Mouse (Mus musculus): ENCODE results near the gene Hist1h2ae.
"Not testable (repeated sequence)": the region's sequence is repeated elsewhere in the genome, so short reads cannot be mapped to it uniquely, and the experiment has no call there.

Hist1h2ae gene

DNA sequence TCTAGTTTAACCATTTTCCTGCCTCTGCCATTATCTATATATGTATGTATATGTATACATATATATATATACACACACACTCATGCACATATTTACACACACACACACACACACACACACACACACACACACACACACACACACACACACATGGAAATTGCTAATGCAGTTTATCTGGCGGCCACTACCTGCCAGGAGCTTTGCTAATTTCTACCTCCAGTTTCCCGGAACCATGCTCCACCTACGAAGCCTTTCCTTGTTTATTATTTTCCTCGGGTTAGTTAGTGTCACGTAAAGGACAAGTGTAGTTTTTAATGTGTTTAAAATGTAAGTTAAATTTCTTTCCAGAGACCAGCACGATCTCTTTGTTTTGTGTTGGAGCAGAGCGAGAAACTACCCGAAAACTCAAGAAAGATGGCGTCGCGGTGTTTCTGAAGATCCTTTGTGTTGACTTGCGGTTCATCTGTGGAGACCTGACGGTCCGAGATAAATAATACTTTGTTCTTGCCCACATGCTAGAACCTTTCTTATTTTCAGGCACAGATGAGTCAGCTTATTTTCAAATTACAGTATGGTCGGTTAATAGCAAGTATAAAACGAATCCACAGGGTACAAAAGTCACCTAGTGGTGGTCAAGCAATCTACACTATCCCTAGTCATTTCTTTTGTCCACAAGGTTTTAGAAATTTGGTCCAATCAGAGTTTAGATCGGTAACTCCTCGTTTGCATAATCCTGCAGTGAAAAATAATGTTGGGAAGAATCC, 8.1 kb downstream of the Hist1h2ae start:
- no peak for DNase-seq (ENCODE audit: low spot score in 2 of 2)

DNA sequence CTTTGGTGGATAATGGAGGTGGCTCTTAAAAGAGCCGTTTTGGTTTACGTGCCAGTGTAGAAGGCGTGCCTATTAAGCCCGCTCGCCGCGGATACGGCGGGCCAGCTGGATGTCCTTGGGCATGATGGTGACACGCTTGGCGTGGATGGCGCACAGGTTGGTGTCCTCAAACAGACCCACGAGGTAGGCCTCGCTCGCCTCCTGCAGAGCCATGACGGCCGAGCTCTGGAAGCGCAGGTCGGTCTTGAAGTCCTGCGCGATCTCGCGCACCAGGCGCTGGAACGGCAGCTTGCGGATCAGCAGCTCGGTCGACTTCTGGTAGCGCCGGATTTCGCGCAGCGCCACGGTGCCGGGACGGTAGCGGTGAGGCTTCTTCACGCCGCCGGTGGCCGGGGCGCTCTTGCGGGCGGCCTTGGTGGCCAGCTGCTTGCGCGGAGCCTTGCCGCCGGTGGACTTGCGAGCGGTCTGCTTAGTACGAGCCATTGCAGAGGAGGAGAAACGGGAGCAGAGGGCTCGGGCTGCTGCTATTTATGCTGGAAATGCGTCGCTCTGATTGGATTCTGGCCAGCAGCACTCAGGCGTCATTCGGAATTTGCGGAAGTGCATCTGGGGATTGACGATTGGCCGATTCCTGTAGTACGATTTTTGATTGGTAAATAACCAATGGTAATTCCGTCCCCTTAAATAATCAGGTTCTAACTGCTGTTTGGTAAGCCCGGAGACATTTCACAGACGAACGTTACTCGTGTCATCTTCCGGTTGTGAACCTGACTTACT, 8.9 kb downstream of the Hist1h2ae start, which contains the start of gene Hist1h3e:
TSS of gene Hist1h3e (minus strand) at position 487 of the 777 bp plus-strand sequence.
- DNase-seq (ENCODE audit: low spot score in 2 of 2): peak; percentile 83 to 94

DNA sequence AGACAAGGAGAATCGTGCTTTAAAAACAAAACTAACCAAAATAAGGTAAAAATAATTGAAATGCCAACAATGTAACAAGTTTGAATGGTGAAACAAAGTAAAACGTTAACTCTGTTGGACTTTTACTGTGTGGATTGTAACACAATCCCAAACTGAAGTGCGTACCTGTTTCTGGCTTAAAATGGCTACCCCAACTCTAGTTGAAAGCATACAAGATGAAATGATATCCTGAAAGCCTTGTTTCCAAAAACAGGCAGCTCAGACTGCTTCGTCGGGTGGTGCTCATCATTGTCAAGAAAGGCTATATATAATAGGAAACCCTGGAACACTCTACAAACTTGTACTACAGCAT, 9.5 kb downstream of the Hist1h2ae start:
- DNase-seq (ENCODE audit: low spot score in 2 of 2): not testable (repeated sequence)

DNA sequence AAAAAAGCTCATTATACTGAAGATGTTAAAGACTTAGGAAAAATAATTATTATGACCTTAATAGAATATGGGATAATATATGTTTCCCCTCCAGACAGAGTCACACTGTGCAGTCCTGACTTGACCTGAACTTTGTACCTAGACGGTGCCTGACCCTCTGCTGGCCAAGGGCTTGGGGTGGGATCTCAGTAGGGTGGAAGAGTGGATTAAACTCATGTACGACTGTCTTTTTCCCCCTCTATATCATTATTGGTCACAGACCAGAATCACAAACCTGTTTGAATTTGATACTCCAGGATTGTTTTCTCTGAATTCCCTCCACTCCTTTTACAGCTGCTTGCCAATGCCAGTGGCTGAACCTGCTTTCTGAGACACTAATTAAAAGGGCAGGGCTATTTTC, 10.3 kb downstream of the Hist1h2ae start:
- DNase-seq (ENCODE audit: low spot score in 2 of 2): not testable (repeated sequence)

DNA sequence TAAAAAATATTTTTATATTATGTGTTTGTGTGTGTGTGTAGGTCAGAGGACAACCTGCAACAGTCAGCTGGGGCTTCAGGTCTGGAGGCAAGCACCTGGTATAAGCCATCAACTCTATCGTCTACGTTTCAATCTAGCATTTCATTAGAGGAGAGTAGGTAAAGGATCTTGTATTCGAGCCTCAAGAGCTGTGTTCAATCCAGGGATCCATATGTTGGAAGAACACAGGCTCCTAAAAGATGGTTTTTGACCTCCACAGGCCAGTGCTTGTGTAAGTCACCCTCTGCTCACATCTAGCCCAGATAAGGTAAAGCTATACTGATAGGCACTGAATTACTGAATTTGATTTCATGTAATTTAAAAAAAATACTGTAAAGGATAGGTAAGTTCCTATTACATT, 14.1 kb downstream of the Hist1h2ae start:
- no peak for DNase-seq (ENCODE audit: low spot score in 2 of 2)

DNA sequence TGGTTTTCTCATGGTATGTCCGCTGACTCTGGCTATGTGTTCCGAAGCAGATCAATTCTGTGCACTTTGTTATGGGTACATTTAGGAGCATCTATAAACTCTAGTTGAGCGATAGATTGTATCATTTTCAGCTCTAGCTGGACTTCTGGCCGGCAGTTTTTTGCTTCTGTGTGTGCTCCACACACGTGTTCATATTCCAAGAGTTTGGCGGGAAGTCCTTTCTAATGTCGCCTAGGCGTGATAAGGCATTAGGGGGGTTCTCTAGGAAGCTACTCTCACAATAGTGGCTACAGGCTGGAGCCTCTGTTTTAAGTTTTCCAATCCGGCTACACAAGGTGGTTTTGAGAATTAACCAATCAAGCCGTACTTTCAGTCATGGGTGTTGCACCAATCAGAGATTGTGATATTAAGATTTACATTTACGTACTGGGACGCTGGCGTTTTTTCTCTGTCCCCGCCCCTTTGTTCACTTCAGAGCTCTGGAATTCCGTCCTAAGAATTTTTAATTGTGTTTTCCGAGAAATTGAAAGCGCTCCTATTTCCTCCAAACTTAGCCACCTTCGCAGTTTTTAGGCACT, 15.1 kb downstream of the Hist1h2ae start:
- peak; percentile 21 to 41 for DNase-seq (ENCODE audit: low spot score in 2 of 2)

DNA sequence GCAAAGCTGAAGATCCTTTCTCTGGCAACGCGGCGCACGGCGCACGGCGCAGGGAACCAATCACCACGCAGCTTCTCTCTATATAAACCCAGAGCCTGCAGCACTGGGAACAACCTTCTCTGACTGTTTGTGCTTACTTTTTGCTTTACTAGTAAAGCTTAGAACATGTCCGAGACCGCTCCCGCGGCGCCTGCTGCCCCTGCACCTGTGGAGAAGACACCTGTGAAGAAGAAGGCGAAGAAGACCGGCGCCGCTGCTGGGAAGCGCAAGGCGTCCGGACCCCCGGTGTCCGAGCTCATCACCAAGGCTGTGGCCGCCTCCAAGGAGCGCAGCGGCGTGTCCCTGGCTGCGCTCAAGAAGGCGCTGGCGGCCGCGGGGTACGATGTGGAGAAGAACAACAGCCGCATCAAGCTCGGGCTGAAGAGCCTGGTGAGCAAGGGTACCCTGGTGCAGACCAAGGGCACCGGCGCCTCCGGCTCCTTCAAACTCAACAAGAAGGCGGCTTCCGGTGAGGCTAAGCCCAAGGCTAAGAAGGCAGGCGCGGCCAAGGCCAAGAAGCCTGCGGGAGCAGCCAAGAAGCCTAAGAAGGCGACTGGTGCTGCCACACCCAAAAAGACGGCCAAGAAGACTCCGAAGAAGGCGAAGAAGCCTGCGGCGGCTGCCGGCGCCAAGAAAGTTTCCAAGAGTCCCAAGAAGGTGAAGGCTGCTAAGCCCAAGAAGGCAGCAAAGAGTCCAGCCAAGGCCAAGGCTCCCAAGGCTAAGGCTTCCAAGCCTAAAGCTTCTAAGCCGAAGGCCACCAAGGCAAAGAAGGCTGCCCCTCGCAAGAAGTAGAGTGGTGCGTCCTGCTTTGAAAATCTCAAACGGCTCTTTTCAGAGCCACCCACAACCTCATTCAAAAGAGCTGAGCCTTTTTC, 15.8 kb downstream of the Hist1h2ae start:
- DNase-seq (ENCODE audit: low spot score in 2 of 2): peak; percentile 35 to 69

DNA sequence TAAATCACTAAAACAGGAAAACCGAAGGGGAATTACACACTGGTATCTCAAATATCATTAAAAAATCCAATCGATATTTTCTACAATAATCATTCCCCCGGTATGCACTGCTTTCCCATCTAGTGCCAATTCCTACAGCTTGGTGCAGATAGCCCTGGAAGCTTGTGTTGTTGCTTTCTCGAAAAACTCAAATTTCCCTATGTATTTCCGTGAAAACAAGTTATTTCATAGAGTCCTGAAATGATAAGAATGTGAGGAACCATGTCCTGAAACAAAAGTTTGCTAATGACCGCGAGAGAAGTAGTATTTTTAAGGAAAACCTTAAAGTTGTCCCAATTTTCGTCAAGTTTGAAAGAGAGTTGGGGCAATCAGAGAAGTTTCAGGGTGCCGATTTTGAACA, 16.6 kb downstream of the Hist1h2ae start:
- no peak for DNase-seq (ENCODE audit: low spot score in 2 of 2)

DNA sequence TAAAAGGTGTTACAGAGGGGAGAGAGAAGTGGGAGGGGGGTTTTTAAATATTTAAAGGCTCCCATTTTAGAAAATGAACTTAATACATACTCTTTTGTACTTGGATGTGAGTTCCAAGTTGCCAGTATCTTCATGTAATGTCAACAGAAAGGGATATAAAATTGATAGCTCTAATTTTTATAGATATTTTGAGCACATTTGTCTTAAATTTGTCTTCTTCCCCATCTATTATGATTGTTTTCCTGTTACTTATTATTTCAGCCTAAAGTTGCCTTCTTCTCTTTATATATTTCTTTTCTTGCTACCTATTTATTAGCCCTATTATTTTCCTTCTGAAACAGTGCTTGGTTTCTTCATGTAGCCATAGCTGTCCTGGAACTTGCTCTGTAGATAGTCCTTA, 18.1 kb downstream of the Hist1h2ae start, which contains the start of gene Hist1h1d:
TSS of gene Hist1h1d (plus strand) at position 301 of the 400 bp plus-strand sequence.
- no peak for DNase-seq (ENCODE audit: low spot score in 2 of 2)

DNA sequence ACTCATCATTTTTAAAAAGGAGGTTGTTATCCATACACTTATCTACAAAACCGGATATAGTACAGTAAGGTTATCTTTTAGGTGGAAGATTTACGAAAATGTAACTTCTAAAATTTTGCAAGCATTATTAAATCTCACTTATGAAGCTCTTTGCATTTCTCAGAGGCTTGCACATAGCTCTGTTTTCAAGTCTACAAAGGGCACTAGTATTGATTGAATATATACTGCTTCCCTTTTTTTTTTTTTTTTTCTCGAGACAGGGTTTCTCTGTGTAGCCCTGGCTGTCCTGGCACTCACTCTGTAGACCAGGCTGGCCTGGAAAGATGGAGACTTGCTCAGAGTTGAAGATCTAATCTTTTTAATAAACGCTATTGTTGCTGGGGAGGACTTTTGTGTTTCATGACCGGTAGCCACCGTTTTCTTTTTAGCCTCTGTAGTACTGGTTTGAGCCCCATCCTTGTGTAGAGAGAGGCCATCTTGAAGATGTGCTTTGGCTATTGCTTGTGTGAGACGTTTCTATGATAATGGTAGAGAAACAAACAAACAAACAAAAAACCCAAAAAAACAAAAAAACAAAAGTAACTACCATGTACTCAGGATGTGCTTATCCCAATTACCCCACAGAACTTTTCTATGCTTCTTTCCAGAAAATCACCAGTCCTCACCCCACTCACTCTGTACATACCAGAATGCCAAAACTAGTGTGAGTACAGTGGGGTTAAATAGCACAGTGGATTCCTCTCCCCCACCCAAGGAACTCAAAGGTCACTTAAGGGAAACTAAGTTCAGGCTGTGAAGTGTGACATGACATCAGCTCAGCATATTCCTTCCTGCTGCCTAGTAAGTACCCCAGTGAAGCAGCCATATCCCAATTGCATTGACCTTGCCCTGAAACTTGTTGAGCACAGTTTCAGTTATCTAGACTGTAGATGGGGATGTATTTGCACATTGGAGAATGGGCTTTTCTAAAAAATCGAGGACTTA, 18.8 kb downstream of the Hist1h2ae start:
- DNase-seq (ENCODE audit: low spot score in 2 of 2): no peak

DNA sequence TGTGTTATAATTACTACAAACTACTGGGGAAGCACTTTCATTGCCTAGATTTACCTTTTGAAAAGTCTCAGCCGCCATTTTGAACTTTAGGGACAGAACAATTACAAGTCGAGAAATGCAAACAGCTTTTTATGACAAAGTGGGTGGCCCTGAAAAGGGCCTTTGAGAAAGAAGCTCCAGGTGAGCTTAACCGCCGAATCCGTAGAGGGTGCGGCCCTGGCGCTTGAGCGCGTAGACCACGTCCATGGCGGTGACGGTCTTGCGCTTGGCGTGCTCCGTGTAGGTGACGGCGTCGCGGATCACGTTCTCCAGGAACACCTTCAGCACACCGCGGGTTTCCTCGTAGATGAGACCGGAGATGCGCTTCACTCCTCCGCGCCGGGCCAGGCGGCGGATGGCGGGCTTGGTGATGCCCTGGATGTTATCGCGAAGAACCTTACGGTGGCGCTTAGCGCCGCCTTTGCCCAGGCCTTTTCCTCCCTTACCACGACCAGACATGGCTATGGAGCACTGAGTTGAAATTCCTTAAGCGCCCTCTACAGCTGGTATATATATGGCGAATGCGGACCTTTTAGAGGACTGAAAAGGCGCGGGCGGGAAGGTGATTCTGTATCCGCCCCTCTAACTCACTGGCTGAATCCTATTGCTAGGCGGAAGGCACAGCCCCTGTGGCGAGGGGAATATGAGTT, 19.7 kb downstream of the Hist1h2ae start, which contains the start of gene Hist1h4f:
TSS of gene Hist1h4f (minus strand) at position 503 of the 689 bp plus-strand sequence.
- peak; percentile 65 to 88 for DNase-seq (ENCODE audit: low spot score in 2 of 2)

DNA sequence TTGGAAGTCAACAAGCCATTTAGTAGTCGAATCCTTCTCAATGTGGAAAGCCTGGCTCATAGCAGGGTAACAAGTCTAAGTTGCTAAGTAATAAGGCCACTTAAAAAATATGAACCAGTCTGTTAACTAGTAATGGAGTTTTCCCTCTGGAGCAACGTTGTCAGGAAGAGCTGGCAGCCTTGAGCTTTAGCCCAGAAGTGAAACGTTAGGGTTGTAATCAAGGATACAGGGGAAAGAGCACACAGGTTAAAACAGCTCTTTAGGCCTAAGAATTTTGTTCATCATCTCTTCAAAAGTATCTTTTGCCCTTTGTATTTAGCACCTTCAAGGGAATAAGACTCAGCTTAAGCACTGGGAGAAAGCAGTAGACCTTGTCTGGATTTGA, 20.3 kb downstream of the Hist1h2ae start:
- DNase-seq (ENCODE audit: low spot score in 2 of 2): no peak

DNA sequence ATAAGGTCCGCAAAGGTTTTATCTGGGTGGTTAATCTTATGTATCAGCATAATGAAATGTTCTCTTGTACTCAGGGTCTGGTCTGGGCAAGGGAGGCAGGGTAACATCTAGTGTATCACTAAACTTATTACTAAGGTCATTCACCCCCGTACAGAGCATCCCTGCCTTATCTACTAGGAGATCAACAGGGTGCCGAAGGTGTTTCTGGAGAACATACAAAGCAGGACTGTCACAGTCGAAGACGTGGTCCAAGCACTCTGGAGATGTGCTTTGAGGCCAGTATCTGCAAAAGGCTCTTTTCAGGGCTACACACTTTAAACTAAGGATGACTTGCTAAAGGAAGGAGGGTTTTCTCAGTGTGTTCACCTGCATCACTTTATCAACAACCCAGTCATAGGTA, 24.3 kb downstream of the Hist1h2ae start:
- no peak for DNase-seq (ENCODE audit: low spot score in 2 of 2)

DNA sequence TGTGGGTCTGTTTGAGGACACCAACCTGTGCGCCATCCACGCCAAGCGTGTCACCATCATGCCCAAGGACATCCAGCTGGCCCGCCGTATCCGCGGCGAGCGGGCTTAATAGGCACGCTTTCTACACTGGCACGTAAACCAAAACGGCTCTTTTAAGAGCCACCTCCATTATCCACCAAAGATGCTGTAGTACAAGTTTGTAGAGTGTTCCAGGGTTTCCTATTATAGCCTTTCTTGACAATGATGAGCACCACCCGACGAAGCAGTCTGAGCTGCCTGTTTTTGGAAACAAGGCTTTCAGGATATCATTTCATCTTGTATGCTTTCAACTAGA, 26.3 kb downstream of the Hist1h2ae start:
- not testable (repeated sequence) for DNase-seq (ENCODE audit: low spot score in 2 of 2)

DNA sequence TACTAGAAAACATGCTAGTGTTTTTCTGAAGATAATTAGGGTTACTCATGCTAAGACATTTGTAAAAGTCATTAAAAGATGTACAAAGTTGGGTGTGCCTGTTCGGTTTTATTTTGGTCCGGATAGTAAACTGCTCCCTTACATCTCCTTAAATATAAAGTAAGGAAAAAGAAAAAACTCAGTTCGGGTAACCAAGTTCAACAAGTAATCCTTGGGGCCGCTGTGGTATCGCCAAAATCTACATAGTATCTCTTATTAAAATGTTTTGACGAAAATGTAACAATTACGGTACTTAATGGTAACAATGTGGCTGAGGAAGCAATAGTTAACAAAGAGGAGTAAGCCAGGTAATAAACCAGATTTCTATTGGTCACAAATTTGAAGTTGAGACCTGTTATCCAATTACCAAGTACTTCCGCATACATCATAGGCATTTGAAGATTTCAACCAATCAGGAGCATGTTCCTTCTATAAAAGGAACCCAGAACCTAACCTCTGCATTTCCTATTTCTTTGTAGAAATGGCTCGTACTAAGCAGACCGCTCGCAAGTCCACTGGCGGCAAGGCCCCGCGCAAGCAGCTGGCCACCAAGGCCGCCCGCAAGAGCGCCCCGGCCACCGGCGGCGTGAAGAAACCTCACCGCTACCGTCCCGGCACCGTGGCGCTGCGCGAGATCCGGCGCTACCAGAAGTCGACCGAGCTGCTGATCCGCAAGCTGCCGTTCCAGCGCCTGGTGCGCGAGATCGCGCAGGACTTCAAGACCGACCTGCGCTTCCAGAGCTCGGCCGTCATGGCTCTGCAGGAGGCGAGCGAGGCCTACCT, 26.8 kb downstream of the Hist1h2ae start, which contains the start of gene Hist1h3f:
TSS of gene Hist1h3f (plus strand) at position 88 of the 822 bp plus-strand sequence.
- peak in 1 of 2 experiments; percentile 57 for DNase-seq (ENCODE audit: low spot score in 2 of 2)

DNA sequence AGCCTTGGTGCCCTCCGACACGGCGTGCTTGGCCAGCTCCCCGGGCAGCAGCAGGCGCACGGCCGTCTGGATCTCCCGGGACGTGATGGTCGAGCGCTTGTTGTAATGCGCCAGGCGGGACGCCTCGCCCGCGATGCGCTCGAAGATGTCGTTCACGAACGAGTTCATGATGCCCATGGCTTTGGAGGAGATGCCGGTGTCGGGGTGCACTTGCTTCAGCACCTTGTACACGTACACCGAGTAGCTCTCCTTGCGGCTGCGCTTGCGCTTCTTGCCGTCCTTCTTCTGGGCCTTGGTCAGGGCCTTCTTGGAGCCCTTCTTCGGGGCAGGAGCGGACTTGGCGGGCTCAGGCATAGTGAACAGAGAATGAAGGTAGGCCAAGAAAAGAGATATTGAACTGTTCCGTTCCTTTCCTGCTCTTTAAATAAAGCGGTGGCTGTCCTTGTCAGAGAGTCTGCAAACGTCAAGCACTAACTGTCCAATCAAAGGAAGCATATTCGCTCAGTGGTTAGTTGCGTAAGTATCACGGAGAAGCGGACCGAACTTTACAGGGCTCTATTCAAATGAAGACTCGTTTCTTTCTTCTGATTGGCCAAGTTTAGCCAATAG, 27.9 kb downstream of the Hist1h2ae start, which contains the start of gene Hist1h2bh:
TSS of gene Hist1h2bh (minus strand) at position 394 of the 609 bp plus-strand sequence.
- not testable (repeated sequence) for DNase-seq (ENCODE audit: low spot score in 2 of 2)

DNA sequence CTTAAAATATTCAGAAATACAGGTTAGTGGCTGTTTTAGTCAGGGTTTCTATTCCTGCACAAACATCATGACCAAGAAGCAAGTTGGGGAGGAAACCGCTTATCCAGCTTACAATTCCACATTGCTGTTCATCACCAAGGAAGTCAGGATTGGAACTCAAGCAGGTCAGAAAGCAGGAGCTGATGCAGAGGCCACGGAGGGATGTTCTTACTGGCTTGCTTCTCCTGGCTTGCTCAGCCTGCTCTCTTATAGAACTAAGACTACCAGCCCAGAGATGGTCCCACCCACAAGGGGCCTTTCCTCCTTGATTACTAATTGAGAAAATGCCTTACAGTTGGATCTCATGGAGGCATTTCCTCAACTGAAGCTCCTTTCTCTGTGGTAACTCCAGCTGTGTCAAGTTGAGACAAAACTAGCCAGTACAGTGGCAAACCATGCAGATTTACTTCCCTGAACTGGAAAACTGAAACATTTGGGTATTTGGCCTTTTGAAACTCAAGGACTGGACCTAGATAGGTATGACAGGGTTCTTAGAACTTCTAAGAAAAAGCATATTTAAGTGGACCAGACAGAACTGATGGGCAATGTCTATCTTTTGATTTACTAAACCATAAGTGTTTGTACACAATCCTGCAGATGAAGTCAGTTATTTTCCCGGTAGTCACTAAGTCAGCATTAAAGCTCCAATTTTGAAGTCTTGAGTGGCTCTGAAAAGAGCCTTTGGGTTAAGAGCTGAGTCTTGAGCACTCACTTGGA, 28.6 kb downstream of the Hist1h2ae start:
- not testable (repeated sequence) for DNase-seq (ENCODE audit: low spot score in 2 of 2)
